Mouse (Mus musculus): ENCODE data around the gene Bmp7.

DNA sequence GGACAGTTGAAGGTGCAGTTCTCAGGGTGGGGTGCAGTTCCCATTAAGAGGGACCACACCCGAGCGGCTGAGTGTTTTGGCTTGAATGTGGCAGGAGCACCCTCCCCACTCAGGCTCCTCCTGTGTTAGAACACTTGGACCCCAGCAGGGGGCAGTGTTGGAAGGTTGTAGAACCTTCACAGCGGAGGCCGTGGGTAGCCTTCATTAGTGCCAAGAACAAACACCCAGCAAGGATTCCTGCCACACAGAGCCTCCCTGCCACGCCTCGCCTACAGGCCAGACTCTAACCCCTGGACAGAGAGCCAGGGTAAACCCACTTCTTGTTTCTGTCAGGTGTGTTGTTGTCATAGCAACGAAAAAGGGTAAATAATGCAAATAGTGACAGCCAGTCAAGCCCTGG lies 112.6 kb downstream of the Bmp7 start:
- TF ChIP-seq CTCF (IDR thresholded peaks at IDR 0.05; ENCODE audit: extremely low read depth, insufficient read depth, insufficient read length, insufficient replicate concordance), result no peak
- TF ChIP-seq POLR2A (IDR thresholded peaks at IDR 0.05; ENCODE audit: low read depth, low read length), result no peak
